Mouse (Mus musculus) kidney, adult 2 months (tissue): Measurements from ENCODE around the gene Zfp934.
"Not testable (repeated sequence)": the region's sequence is repeated elsewhere in the genome, so short reads cannot be mapped to it uniquely, and the experiment has no call there.

Source experiments
- CTCF ChIP-seq: fragments of 200-500 bp; conservative IDR thresholded peaks from 2 replicates; pipeline ENCODE4 v1.5.1; 2011; ENCODE audit warnings: low read depth, mild to moderate bottlenecking, control low read depth, low read length, moderate library complexity, mixed read lengths; ENCODE audit not compliant: insufficient read depth, insufficient read length
- POLR2A ChIP-seq: fragments of 200-500 bp; IDR thresholded peaks from one replicate; pipeline ENCODE4 v1.6.1; 2011; ENCODE audit warnings: low read depth, low read length, control low read depth

DNA sequence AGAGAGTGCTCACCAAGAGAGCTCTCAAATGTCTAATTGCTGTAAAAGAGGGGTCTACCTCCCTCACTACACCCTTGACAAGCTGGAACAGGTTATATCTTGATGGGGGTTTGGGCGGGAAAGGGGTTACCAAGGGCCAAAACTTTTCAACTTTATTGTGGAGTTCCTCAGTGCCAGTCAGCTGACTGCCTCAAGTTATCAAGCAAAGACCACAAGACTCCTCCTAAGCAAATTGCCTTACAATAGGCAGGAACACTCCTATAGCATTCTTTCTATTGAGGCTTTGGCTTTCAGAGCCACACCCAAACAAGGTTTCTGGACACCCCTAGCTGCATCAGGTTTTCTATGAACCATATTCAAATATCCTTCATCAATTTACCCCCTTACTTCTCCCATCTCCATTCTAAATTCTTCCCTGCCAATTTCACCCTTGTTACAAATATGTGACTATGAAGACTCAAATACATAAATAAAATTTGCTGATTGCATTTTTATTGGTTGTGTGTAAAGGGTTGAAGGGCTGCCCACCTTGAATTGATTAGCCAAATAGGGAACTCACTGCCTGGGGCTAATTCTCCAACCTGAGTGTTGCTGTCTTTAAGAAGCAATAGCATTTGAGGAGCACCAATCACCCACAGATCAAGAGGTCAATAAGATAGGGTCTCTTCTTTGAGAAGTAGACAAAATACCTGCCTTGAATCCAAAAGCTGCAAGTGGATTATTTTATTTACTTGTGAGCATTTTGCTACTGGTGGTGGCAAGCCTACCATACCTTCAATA lies 60.2 kb downstream of the Zfp934 start:
- TF ChIP-seq CTCF, POLR2A: not testable (repeated sequence)
